Mouse (Mus musculus) frontal cortex, postnatal 25 days (tissue): ENCODE measurements around the gene Zfp358.

Experiments used
- DNase-seq, 2 experiments: peaks; one replicate each; pipeline ENCODE4 v3.0.0; 2022; ENCODE audit warnings: low spot score in 2 of 2

Zfp358 gene

DNA sequence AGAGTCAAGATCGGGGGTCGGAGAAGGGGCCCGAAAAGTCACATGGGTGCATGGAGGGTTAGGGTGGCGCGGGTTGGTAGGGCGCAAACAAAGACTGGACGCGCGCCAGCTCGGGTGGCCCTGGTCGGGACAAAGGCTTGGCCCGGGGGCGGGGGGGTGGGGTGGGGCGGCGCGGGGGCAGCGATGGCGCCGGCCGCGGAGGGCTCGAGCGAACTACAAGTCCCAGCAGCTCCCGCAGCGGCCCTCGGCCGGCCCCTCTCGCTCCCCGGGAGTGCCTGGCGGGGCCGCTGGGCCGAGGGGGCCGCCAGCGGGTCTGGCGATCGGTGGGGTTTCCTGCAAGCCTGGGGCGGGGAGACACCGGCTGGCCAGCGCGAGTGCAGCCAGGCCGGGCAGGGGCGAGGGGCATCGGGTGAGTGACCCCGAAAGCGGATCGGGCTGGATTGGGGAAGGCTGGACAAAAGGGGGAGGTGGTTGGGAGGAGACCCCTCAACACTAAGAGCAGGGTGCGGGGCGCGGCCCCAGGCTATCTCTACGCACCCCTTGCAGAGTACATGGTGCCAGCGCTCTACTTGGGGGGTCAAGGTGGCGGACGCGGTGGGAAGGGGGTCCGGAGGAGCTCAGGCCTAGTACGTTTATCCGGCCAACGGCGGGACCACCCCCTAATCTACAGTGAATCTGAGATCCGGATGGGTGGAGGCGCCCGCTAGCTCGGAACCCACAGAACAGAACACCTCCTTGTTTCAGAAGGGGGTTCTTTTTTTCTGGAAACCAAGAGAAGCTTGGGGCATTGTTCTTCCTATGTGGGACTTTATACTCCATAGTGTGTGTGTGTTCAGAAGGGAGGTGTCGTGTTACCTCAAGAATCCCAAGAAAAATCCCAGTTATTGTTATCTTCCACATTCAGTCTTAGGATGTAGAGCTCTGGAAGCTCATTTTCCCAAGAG, at the start of gene Zfp358:
Zfp358 (plus strand) TSS at position 238 of the 944 bp plus-strand sequence.
- DNase-seq = peak in 1 of 2 experiments; percentile 38

DNA sequence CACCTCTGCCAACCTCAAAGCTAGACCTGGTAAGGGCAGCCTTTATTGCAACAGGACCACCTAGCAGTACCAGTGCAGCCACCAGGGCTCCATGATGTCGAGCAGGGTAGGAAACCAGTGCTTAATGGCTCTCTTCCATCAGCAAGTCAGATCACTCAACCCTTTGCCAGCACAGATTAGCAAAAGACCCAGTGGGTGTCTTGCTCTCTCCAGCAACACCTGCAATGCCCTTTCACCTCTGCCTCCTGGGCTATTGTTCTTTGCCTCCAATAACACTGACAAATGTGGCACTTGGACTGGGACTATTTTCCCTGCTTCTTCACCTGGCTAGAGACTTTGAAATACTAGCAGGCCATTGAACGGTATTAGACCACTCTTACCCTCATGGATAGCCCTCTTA, 43.7 kb upstream of the Zfp358 start:
- no peak for DNase-seq

DNA sequence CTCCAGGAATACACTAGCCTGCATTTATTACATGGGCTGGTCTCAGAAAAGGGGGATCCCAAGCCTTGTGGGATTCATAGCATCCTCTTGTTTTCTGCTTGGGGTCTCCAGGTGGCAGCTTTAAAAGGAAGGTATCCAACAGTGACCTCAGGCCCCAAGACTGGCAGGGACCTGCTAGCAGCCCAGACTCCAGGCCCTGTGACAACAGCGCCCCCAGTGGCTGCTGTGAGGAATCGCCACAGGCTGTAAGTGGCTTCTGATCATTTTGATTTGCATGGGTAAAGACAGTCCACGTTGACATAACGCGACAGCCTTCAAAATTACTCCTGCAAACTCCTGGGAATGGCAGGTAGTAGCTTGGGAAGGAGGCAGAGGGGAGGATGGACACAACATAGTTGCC, 42.3 kb upstream of the Zfp358 start:
- DNase-seq = no peak

DNA sequence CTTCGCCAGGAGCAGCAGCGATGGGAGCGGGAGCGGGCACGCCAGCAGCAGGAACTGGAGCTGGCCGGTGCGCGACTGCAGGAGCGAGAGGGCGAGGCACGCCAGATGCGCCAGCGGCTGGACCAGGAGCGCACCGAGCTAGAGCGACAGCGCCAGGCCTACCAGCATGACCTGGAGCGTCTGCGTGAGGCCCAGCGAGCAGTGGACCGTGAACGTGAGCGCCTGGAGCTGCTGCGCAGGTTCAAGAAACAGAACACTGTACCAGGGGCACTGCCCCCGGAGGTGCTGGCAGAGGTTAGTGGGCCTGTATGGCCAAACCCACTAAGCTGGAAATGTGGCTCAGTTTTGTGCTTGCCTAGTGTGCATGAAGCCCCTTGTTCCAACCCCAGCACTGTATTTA, 40.9 kb upstream of the Zfp358 start:
- DNase-seq = no peak

DNA sequence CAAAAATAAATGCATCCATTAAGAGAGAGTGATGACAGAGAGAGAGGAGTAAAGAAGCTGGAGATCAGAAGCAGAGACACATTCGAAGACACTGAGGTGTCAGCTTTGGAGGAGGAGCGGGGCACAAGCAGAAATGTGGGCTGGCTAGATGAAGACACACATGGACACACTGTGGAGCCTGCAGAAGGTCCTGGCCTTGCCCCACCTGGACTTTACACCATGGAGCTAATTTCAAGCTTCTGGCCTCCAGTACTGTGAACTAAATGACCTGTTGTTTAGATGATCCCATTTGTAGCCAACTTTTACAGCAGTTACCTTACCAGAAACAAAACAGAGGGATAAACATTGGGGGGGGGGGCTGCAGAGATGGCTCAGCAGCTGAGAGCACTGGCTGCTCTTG, 29.7 kb upstream of the Zfp358 start:
- DNase-seq = no peak

DNA sequence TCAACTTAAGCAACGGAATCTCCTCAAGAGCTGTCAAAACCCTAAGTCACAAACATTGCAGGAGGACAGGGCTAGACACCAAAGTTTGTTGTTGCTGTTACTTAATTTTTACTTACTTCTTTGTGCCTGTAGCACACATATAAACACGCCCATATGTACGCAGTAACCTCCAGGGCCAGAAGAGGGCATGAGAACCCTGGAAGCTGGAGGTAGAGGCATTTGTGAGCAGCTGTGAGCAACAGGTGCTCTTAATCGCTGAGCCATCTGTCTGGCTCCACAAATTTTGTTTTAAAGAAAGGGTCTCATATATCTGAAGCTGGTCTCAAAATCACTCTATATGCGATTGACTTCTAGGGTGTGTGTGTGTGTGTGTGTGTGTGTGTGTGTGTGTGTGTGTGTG, 28.6 kb upstream of the Zfp358 start:
- no peak for DNase-seq

DNA sequence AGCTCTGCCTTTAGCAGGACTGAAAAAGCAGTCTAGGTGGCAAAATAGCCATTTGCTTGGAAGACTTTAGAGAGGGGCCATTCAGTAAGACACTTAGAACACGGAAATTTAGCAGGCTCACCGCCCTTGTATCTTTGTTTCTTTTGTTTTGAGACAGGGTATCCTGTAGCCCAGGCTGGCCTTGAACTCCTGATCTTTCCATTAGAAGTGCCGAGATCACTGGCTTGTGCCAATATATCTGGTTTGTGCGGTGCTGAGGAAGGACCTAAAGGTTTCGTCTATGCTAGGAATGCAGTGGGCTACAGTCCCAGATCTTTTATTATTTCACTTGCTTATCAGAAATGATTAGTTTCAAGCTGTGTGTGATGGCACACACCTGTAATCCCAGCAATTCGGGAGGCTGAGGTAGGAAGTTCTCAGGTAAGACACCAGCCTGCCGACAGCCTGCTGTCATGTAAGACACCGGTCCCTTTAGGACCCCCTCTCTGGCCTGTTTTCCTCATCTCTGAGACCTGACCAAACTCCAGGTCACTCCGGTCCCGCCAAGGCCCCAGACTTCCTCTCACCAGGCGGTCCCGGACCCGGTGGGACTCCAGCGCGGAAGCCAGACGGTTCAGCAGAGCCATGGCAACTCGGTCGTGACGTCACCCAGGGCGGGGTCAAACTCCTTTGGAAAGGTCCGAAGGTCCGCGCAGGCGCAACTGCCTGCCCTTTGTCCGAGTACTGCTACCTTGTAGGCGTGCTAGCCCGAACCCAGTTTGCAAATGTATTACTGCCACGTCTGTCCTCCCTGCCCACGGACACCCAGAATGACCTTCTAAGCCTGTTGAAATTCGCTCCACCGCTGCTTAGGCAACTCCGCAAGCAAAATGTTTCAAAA, 25.7 kb upstream of the Zfp358 start, which contains the start of gene Pex11g:
Pex11g (minus strand) TSS at position 675 of the 880 bp plus-strand sequence.
- peak; percentile 65 to 81 for DNase-seq

DNA sequence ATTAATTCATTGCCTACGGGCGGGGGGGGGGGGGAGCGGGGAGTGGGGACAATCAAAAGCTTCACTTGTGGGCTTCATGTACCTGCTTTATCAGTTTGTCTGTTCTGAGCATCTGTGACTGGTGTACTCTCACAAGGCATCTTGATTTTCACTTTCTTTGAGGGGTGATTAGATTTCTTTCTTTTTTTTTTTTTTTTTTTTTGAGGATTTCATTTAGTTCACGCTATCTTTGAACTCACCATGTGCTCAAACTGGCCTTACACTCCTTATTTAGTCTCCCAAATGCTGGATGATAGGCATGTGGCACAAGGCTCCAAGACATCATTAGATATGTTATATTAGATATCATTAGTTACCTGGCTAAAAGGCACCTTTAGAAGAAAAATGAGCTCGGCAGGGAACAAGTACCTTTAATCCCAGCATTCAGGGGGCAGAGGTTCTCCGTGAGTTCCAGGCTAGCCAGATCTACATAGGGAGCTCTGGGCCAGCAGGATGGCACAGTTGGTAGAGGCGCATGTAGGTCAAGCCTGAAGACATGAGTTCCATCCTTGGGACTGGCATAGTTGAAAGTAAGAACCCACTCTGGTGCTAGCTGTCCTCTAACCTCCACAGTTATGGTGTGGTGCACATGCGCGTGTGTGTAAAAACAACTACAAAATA, 24.9 kb upstream of the Zfp358 start:
- no peak for DNase-seq

DNA sequence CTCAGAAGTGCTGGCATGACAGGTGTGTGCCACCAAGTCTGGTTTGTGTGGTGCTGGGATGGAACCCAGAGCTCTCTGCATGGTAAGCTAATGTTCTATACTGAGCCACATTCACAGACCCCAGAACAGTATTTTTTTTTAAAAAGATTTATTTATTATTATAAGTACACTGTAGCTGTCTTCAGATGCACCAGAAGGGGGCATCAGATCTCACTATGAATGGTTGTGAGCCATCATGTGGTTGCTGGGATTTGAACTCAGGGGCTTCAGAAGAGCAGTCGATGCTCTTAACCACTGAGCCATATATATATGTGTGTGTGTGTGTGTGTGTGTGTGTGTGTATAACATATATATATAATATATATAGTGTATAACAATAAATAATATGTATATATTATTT, 24.1 kb upstream of the Zfp358 start:
- no peak for DNase-seq

DNA sequence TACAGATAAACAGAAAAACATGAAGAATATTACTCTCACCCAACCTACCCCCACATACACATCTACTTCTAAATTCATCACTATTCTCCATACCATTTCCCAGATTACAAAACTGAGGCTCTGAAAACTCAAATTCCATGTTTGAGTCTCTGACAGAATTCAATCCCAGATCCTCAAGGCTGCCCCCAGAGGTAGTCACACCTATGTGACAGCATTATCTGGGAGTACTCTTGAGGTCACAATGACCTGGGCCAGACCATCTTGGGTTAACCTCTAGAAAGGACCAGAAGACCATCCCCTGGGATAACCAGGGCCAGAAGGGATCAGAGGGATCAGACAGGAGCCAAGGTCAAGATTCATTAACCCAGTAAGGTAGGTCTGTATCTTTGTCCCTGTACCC, 22.4 kb upstream of the Zfp358 start, which contains the start of gene Tex45:
Tex45 (plus strand) TSS at position 301 of the 400 bp plus-strand sequence.
- DNase-seq = no peak

DNA sequence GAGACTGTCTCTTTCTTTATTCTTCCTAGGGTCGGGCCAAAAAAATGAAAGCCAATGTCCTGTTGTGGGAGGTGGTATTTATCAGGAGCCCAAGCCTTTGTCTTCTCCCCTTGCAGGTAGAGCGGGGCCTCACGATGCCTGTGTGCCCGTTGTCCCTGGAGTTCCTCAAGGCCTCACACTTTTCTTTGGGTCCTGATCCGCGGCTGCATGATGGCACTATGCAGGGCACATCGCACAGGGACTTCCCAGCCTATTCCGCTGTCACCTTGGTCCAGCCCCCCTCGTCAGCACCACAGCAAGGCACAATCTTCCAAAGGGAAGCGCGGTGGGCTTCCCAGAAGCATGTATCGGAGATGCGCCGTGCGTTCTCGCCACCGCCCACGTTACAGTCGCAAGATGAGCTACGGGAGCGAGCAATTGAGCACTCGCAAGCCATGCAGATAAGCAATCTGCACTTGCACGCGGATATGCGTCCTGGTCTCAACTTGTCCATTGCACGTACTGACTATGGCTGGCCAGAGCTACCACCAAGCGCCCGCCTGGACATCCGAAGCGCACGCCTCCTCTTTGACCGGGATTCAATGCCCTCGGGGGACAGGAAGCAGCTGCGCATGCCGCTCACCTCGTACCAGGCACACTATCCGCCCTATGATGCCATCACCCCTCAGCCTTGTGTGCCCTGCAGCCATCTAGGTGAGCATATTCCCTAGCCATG, 17.1 kb upstream of the Zfp358 start:
- no peak for DNase-seq

DNA sequence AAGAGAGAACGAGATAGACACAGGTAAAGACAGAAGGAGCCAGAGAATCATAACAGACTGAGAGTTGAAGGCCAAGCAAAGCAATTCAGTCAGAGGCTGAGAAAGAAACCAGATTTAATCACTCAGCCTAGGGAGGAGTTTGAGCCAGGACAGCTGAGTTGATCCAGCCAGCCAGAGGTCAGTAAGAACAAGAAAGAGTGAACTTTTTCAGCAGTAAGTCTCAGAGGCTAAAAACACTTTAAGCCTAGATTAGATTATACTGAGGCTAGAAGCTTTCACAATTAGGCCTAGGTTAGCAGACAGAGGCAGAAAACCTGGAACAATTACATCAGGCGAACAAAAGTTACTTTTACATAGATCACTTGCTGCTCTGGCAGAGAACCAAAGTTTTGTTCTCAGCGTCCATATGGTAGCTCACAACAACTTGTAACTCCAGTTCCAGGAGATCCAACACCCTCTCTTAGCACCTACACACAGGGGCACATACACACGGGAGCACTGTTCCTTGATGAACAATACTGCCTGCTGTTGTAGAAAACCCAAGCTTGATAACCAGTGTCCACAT, 12.6 kb upstream of the Zfp358 start:
- no peak for DNase-seq

DNA sequence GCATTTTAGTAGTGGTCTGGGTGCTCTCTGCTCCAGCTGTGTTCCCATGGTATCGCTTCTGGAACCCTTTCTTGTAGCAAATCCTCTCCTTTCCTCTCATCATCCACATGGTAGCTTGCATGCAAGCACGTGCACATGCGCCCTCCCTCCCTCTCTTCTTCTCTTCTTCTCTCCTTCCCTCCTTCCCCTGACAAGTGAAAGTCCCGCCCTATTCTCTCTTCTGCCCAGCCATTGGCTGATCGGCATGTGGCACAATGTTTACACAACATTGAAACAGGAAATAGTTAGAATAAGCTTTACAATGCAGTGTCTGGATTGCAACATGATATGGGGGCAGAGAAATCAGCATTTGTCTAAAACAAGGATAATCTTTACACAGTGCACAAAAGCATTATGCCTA, 11.3 kb upstream of the Zfp358 start:
- DNase-seq = no peak

DNA sequence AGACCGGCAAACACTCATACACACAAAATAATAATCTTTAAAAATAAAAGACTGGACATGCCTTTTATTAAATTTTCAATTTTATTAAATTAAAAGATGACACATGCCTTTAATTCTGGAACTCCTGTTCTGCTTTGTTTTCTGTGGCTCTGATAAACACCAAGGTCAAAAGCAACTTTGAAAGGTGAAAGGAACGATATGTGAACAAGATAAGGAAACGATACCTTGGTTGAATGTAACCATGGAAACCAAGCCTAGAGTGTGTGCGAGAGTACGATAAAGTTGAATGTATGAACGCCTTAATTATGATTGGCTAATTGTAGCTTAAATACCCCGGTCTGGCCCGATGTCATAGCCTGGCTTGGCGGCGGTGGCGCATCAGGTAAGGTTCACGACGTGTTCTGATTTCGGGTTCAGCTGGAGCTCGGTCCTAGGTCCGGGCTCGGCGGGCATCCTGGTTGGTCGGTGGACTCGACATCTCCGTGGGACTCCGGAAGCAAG, 10.6 kb upstream of the Zfp358 start:
- DNase-seq = no peak

DNA sequence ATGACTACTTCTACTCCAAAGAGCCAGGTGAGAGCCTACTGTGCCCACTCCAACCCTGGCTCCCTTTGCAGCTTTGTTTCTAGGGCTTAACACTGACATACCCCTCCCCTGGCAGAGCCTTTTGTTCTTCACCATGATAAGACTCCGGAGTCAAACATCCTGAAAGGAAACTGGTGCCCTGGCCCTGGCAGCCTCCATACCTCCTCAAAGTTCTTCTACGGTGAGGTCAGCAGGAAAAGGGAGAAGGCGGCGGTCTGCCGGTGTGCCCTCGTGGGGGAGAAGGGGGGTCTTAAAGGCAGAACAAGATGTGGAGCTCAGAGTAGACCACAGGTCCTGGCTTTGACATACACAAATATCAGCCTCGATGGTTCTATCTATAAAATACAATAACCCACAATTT, 9.4 kb upstream of the Zfp358 start:
- DNase-seq = no peak

DNA sequence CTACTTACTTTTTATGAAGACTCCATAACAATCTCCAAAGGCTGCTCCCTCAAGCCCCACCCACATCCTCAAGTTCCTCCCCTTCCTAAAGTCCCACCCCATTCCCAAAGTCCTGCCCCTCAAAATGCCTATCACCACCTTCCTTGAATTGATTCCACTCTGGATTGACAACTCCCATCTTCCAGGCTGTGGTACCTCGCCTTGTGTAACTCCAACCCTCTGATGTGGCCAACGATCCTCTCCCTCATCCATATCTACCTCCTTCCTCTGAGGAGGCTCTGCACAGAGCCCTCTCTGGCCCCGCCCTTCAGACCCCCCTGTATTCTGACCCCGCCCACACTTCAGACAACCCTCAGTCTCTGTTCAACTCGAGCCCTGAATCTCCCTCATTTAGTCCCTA, 7.7 kb upstream of the Zfp358 start:
- DNase-seq = no peak

DNA sequence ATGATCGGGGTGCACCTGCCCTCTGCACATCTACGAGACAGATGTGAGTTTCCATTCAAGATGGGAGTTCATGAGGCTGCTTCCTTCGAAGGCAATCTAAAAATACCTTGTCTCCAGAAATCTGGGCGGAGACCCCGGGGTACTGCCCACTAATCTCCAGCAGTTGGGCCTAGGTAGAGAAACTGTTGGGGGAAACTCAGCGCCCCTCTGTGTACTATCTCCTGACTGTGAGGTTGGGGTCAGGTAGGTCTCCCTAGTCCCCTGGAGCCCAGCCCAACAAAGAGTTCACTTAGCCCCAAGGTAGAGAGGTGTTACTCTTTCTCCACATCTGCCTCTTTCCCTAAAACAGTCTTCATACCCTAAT, 889 bp downstream of the Zfp358 start:
- DNase-seq = no peak

DNA sequence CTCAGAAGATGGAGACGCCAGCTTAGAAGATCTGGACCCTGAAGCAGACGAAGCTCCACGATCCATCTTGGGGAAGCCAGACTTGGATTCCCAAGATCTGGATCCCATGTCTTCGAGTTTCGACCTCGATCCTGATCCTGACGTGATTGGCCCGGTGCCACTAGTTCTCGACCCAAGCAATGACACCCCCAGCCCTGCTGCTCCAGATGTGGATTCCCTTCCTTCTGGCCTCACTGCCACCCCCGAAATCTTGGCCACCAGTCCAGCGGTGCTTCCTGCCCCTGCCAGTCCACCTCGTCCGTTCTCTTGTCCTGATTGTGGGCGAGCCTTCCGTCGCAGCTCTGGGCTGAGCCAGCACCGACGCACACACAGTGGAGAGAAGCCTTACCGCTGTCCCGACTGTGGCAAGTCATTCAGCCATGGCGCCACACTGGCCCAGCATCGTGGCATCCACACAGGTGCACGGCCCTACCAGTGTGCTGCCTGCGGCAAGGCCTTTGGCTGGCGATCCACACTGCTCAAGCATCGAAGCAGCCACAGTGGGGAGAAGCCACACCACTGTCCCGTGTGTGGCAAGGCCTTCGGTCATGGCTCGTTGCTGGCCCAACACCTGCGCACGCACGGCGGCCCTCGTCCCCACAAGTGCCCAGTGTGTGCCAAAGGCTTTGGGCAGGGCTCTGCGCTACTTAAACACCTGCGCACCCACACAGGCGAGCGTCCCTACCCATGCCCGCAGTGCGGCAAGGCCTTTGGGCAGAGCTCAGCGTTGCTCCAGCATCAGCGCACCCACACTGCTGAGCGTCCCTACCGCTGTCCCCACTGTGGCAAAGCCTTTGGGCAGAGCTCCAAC, 2.9 kb downstream of the Zfp358 start:
- no peak for DNase-seq

DNA sequence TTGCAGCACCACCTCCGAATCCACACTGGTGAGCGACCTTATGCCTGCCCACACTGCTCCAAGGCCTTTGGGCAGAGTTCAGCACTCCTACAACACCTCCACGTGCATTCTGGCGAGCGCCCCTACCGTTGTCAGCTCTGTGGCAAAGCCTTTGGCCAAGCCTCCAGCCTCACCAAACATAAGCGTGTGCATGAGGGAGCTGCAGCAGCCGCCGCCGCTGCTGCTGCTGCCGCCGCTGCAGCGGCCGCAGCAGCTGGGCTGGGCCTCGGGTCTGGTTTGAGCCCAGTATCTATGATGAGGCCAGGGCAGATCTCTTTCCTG, 3.5 kb downstream of the Zfp358 start:
- no peak for DNase-seq

DNA sequence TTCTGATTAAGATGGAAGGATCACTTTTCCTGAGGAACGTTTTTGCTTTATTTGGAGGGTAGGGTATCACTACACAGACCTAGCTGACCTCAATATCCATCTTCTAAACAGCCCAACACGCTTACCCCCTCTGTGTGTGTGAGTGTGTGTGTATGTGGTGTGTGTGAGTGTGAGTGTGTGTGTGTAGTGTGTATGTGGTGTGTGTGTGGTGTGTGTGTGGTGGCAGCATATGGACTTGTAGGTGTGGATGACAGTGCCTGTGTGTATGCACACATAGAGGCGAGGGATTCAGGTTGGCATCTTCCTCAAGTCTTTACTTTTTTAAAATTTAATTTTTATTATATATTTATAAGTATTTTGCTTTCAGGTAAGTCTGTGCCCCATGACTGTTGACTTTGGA, 5.6 kb downstream of the Zfp358 start:
- no peak for DNase-seq
